Comparison of ENCODE assay signal across 28 mouse cellular contexts in the genomic region with DNA sequence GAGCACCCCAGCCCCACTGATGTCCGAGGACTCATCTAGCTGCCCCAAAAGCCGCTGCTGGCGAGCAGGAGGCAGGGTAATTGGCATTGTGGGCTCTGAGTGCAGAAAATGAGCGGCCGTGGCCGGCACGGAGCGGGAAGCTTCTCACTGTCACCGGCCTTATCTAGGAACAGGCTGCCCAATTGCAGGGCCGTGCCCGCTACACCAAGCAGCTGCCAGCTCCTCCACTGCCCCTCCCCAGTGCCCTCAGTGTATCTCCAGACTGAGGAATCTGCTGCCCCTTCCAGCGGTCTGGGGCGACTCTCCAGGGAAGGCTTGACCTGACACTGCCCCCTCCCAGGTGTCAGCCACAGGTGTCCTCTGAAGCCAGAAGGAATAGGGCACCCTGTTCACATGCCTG. TPM values are rescaled to one million over a fixed set of nuclear protein-coding genes. Genes with fewer than 3 reads are reported as not detected.
DNase-seq lines count a peak whose midpoint lies in the region; ATAC-seq lines count a peak whose summit lies in the region.
"Had no signal": no experiment of that assay in that cellular context is flagged by ENCODE, and none has a peak within 500 bp of the region (broad histone marks: within the 10 kb centered on the region; RNA-seq: fewer than 3 reads in every experiment).

No protein-coding gene starts in this region.

- no peak overlapping the region for H3K4me3 ChIP-seq in midbrain, embryonic 14.5 days (replicated peaks; ENCODE audit: low read depth, low read length)
- H3K4me3 ChIP-seq in midbrain, embryonic 10.5 days = no peak overlapping the region
- H3K4me3 ChIP-seq: embryonic facial prominence, embryonic 13.5 days; forebrain, embryonic 10.5 days; hindbrain, embryonic 12.5 days; intestine, embryonic 15.5 days; layer of hippocampus, adult 2 months; limb, embryonic 13.5 days; megakaryocyte, embryonic 14.5 days had no signal

- no peak overlapping the region for H3K27ac ChIP-seq in midbrain, embryonic 14.5 days (replicated peaks; ENCODE audit: low read depth, low read length)
- H3K27ac ChIP-seq in midbrain, embryonic 10.5 days (replicated peaks) = no peak overlapping the region
- H3K27ac ChIP-seq: embryonic facial prominence, embryonic 13.5 days; hindbrain, embryonic 12.5 days; hindbrain, postnatal 0 days; intestine, embryonic 15.5 days; layer of hippocampus, adult 2 months; limb, embryonic 13.5 days; stomach, postnatal 0 days had no signal

- H3K9ac ChIP-seq in midbrain, embryonic 14.5 days (replicated peaks; ENCODE audit: low read length) = 0 out of 2 replicates have a peak overlapping the region, but pooled peaks have one; percentile 12
- H3K9ac ChIP-seq: embryonic facial prominence, embryonic 13.5 days; hindbrain, embryonic 12.5 days; intestine, embryonic 15.5 days; limb, embryonic 13.5 days had no signal

- 72% methylated on average over 13 of the region's 13 CpGs for WGBS in midbrain, embryonic 14.5 days
- WGBS in midbrain, embryonic 10.5 days = 81% methylated on average over 13 of the region's 13 CpGs

- peaks cover 58% of the 10 kb centered on the region for H3K4me1 ChIP-seq in midbrain, embryonic 14.5 days (ENCODE audit: control insufficient read depth, insufficient read depth, low read length)
- peaks cover 80% of the 10 kb centered on the region for H3K4me1 ChIP-seq in midbrain, embryonic 10.5 days

- H3K27me3 ChIP-seq in midbrain, embryonic 14.5 days (ENCODE audit: control insufficient read depth, insufficient read depth, low read length) = no peaks in the 10 kb centered on the region
- H3K27me3 ChIP-seq in midbrain, embryonic 10.5 days (ENCODE audit: low read depth, poor library complexity, severe bottlenecking) = peaks cover 98% of the 10 kb centered on the region

- no peak for ATAC-seq in midbrain, embryonic 14.5 days (ENCODE audit: low FRiP score, low TSS enrichment)
- ATAC-seq in megakaryocyte progenitor cell, adult 5-6 weeks (replicated peaks; ENCODE audit: poor library complexity) = 0 out of 2 replicates have a peak, but pooled peaks have one; percentile 18
- ATAC-seq: CD4-positive, CD25-positive, alpha-beta regulatory T cell, adult 4 months; hindbrain, postnatal 0 days; intestine, embryonic 15.5 days had no signal

- intact Hi-C loops in heart, postnatal 25 days (cut with DNase I) = no loop called here
- intact Hi-C loops in heart, postnatal 14 days (cut with DNase I) = no loop called here

- DNase-seq in heart, adult 18-20 months = peak; percentile 37 to 58
- no peak for DNase-seq in heart, postnatal 25 days (ENCODE audit: low spot score)
- no peak for DNase-seq in midbrain, embryonic 14.5 days
- no peak for DNase-seq in midbrain, embryonic 10.5 days (ENCODE audit: low spot score)
- DNase-seq in heart, postnatal 14 days = peak; percentile 40 to 54
- no peak for DNase-seq in layer of hippocampus, postnatal 36 days
- DNase-seq: adrenal gland, postnatal 25 days; cerebellum, adult 18-20 months; gastrocnemius, postnatal 14 days; kidney, adult 2 months; kidney, postnatal 36 days; lung, postnatal 36 days; right cerebral cortex, postnatal 4 days; thymus, postnatal 4 days had no signal

- H3K36me3 ChIP-seq in midbrain, embryonic 14.5 days (ENCODE audit: control insufficient read depth, insufficient read depth, low read length) = no peaks in the 10 kb centered on the region
- no peaks in the 10 kb centered on the region for H3K36me3 ChIP-seq in midbrain, embryonic 10.5 days
- H3K36me3 ChIP-seq: embryonic facial prominence, embryonic 13.5 days; forebrain, embryonic 10.5 days; hindbrain, embryonic 12.5 days; intestine, embryonic 15.5 days; limb, embryonic 13.5 days had no signal

- H3K4me2 ChIP-seq in midbrain, embryonic 14.5 days (ENCODE audit: low read length) = no peak overlapping the region
- H3K4me2 ChIP-seq: embryonic facial prominence, embryonic 13.5 days; hindbrain, embryonic 12.5 days; intestine, embryonic 15.5 days; limb, embryonic 13.5 days; liver, embryonic 11.5 days had no signal

- H3K9me3 ChIP-seq in midbrain, embryonic 14.5 days (ENCODE audit: control insufficient read depth, low read length) = no peaks in the 10 kb centered on the region
- H3K9me3 ChIP-seq in midbrain, embryonic 10.5 days (replicated peaks) = no peaks in the 10 kb centered on the region
- H3K9me3 ChIP-seq: embryonic facial prominence, embryonic 13.5 days; forebrain, embryonic 10.5 days; hindbrain, embryonic 12.5 days; intestine, embryonic 15.5 days; limb, embryonic 13.5 days; megakaryocyte, embryonic 14.5 days had no signal

RNA-seq across cellular contexts. Expression of a gene that starts 40.8 kb away (rescaled TPM):
- total RNA-seq in heart, adult 18-20 months (2021) = 1 to 10 TPM in 1 of 2 experiments, under 1 TPM in 1; 0.82 to 1.4 TPM
- total RNA-seq in heart, postnatal 25 days (2021) = 1 to 10 TPM; 1.1 to 1.4 TPM
- polyA plus RNA-seq in midbrain, embryonic 14.5 days (2014; fragmentation: Nextera tagmentation; extraction: Ambion mirVana) = 7.0 and 10.2 TPM in 2 replicates
- polyA plus RNA-seq in midbrain, embryonic 10.5 days (2016; fragmentation: Nextera tagmentation; extraction: Ambion mirVana) = 6.0 and 7.5 TPM in 2 replicates
- 1 to 10 TPM in 1 of 2 experiments, under 1 TPM in 1; 0.98 to 1.0 TPM for total RNA-seq in heart, postnatal 14 days (2021)
- total RNA-seq in megakaryocyte progenitor cell, adult 5-6 weeks (2015) = not detected in 2 replicates
- total RNA-seq in megakaryocyte progenitor cell, adult 5-6 weeks (2017) = not detected in 2 replicates
- total RNA-seq in layer of hippocampus, postnatal 36 days (2021) = 10 to 100 TPM; 18.4 to 18.6 TPM
- total RNA-seq: common myeloid progenitor, adult 5-6 weeks; granulocyte monocyte progenitor cell, adult 5-6 weeks had no signal

RNA-seq across cellular contexts. Expression of a gene that starts 59.7 kb away (rescaled TPM):
- 10 to 100 TPM; 73.8 to 78.7 TPM for total RNA-seq in heart, adult 18-20 months (2021)
- 10 to 100 TPM; 74.7 to 82.3 TPM for total RNA-seq in heart, postnatal 25 days (2021)
- polyA plus RNA-seq in midbrain, embryonic 14.5 days (2014; fragmentation: Nextera tagmentation; extraction: Ambion mirVana) = 244 and 263 TPM in 2 replicates
- polyA plus RNA-seq in midbrain, embryonic 10.5 days (2016; fragmentation: Nextera tagmentation; extraction: Ambion mirVana) = 274 and 293 TPM in 2 replicates
- 10 to 100 TPM; 77.4 to 79.9 TPM for total RNA-seq in heart, postnatal 14 days (2021)
- 33.1 and 34.0 TPM in 2 replicates for total RNA-seq in megakaryocyte progenitor cell, adult 5-6 weeks (2015)
- total RNA-seq in megakaryocyte progenitor cell, adult 5-6 weeks (2017) = 60.8 and 69.5 TPM in 2 replicates
- total RNA-seq in layer of hippocampus, postnatal 36 days (2021) = 100 to 1,000 TPM; 282 to 286 TPM

Comparison
In these comparisons a context has a peak if more than half of its experiments do, and no peak if none do; other contexts are left out.
1. DNase-seq: peak in heart, adult 18-20 months (2 of 2) and heart, postnatal 14 days (2 of 2); none in heart, postnatal 25 days (single experiment), midbrain, embryonic 14.5 days (single experiment), midbrain, embryonic 10.5 days (single experiment) and layer of hippocampus, postnatal 36 days (0 of 2).
2. RNA of a gene that starts 40.8 kb away (total RNA-seq): 18.4 to 18.6 TPM in layer of hippocampus, postnatal 36 days; 0.82 to 1.4 TPM in heart, adult 18-20 months, 1.1 to 1.4 TPM in heart, postnatal 25 days, 0.98 to 1.0 TPM in heart, postnatal 14 days and not detected in megakaryocyte progenitor cell, adult 5-6 weeks; every median in the first group is over 4 times any median in the second.